Mouse (Mus musculus) liver, embryonic 14.5 days (tissue): Measurements from ENCODE around the gene Ccdc171. TPM values are rescaled to one million over a fixed set of nuclear protein-coding genes. Genes with fewer than 3 reads are reported as not detected.

Source experiments
- ATAC-seq: fragments of 200-750 bp; cut with Nextera tagmentation; 2 replicates; pipeline ENCODE4 v1.8.0; 2017; ENCODE audit warnings: moderate number of reproducible peaks, mild to moderate bottlenecking, moderate library complexity; ENCODE audit not compliant: insufficient read depth
- DNase-seq, 3 experiments: peaks; one replicate each; pipeline ENCODE4 v3.0.0-alpha.2; 2012 to 2013; ENCODE audit warnings: low read depth in 3 of 3, low spot score in 3 of 3
- H3K27ac ChIP-seq: fragments of 300-500 bp; sonication (generic); 2 replicates; pipeline ENCODE4 v1.5.1; 2014; ENCODE audit warnings: moderate library complexity, mild to moderate bottlenecking, control low read depth, inconsistent platforms
- H3K27me3 ChIP-seq: fragments of 300-500 bp; sonication (generic); 2 replicates; pipeline ENCODE4 v1.6.1; 2014; ENCODE audit warnings: mild to moderate bottlenecking, low read length, moderate library complexity; ENCODE audit not compliant: control insufficient read depth, insufficient read depth
- H3K36me3 ChIP-seq: fragments of 300-500 bp; sonication (generic); replicated peaks from 2 replicates; pipeline ENCODE4 v1.6.1; 2014; ENCODE audit warnings: low read depth; ENCODE audit not compliant: control insufficient read depth, insufficient read depth
- H3K4me1 ChIP-seq, 2 experiments: fragments of 200-500 bp in 1 of 2; fragments of 300-500 bp in 1 of 2; sonication (generic) in 1 of 2; replicated peaks; 2 replicates each; pipeline ENCODE4 v1.6.1; 2012 to 2014; ENCODE audit warnings: antibody characterized with exemption in 1 of 2, inconsistent platforms in 1 of 2, low read length in 1 of 2; ENCODE audit not compliant: control insufficient read depth in 2 of 2, insufficient read depth in 2 of 2
- H3K4me2 ChIP-seq: fragments of 300-500 bp; sonication (generic); 2 replicates; pipeline ENCODE4 v1.6.1; 2014; ENCODE audit warnings: low read depth, mild to moderate bottlenecking, control low read depth, moderate library complexity
- H3K4me3 ChIP-seq, 2 experiments: fragments of 200-500 bp in 1 of 2; fragments of 300-500 bp in 1 of 2; sonication (generic) in 1 of 2; 2 replicates each; pipeline ENCODE4 v1.5.1; 2012 to 2014; ENCODE audit warnings: low read depth in 2 of 2, low read length in 2 of 2, mild to moderate bottlenecking in 2 of 2, control low read depth in 1 of 2, inconsistent platforms in 1 of 2, moderate library complexity in 1 of 2; ENCODE audit not compliant: insufficient read depth in 1 of 2
- H3K9ac ChIP-seq: fragments of 300-500 bp; sonication (generic); replicated peaks from 2 replicates; pipeline ENCODE4 v1.6.1; 2014; ENCODE audit warnings: mild to moderate bottlenecking, control low read depth, moderate library complexity
- H3K9me3 ChIP-seq: fragments of 300-500 bp; sonication (generic); 2 replicates; pipeline ENCODE4 v1.6.1; 2016; ENCODE audit warnings: low read length, mixed read lengths; ENCODE audit not compliant: control insufficient read depth
- CTCF ChIP-seq: IDR thresholded peaks from 2 replicates; pipeline ENCODE4 v1.5.1; 2016; ENCODE audit warnings: antibody characterized with exemption, low read depth, control low read depth
- EP300 ChIP-seq: IDR thresholded peaks from 2 replicates; pipeline ENCODE4 v1.6.1; 2016; ENCODE audit warnings: antibody characterized with exemption, low read depth
- WGBS: fragments of 180-500 bp; shearing (Covaris S2); extraction: QIAGEN DNeasy Blood & Tissue Kit; methylation state at CpG from one replicate; pipeline ENCODE4 v1.1.7; 2014; ENCODE audit not compliant: insufficient replicate concordance; 5-methylcytosine and 5-hydroxymethylcytosine counted together
- polyA plus RNA-seq, 2 experiments: library from polyadenylated mRNA; depleted of rRNA in 1 of 2; stranded (reverse) in 1 of 2; unstranded in 1 of 2; fragments of >200 nt; fragmentation: Nextera tagmentation in 1 of 2; extraction: Ambion mirVana in 1 of 2; gene quantifications; 2 replicates each; pipeline versions ENCODE4 v1.2.1 to v1.2.3; 2012 to 2014

The Ccdc171 gene
- polyA plus RNA-seq, 2 experiments: 0.77 to 0.89 TPM

GRCm38 (mm10) chr4:83739891-83740277, 214.5 kb downstream of the Ccdc171 start:
- ATAC-seq: no peak
- DNase-seq: no peak
- Histone ChIP-seq H3K36me3 (no peaks in the 10 kb centered on the region), H3K9ac (no peak overlapping the region), H3K9me3 (no peaks in the 10 kb centered on the region), H3K4me2 (no peak overlapping the region), H3K27ac (no peak overlapping the region), H3K4me3 (no peak overlapping the region), H3K27me3 (no peaks in the 10 kb centered on the region), H3K4me1 (no peaks in the 10 kb centered on the region)
- no peak for TF ChIP-seq CTCF
- TF ChIP-seq EP300: no peak
- WGBS: 44% methylated on average over 4 of the region's 4 CpGs

GRCm38 (mm10) chr4:83742806-83743460, 217.6 kb downstream of the Ccdc171 start:
- H3K27ac ChIP-seq: no peak overlapping the region
- H3K36me3 ChIP-seq: no peaks in the 10 kb centered on the region
- no peak overlapping the region for H3K4me3 ChIP-seq
- H3K9me3 ChIP-seq: no peaks in the 10 kb centered on the region
- no peak overlapping the region for H3K9ac ChIP-seq
- WGBS: 71% methylated on average over 12 of the region's 12 CpGs
- H3K27me3 ChIP-seq: no peaks in the 10 kb centered on the region
- ATAC-seq (no peak), DNase-seq (no peak)
- H3K4me1 ChIP-seq: no peaks in the 10 kb centered on the region
- no peak overlapping the region for H3K4me2 ChIP-seq
- TF ChIP-seq EP300 (no peak), CTCF (no peak)

- 74% methylated on average over 6 of the region's 6 CpGs for WGBS
These were observed 249.8 kb downstream of the Ccdc171 start for GRCm38 (mm10) chr4:83775136-83775535.

GRCm38 (mm10) chr4:83780044-83780443, 254.7 kb downstream of the Ccdc171 start:
- 71% methylated on average over 4 of the region's 4 CpGs for WGBS
- Histone ChIP-seq H3K4me1 (no peaks in the 10 kb centered on the region), H3K27me3 (no peaks in the 10 kb centered on the region), H3K4me3 (no peak overlapping the region), H3K4me2 (no peak overlapping the region), H3K9ac (no peak overlapping the region), H3K9me3 (no peaks in the 10 kb centered on the region), H3K36me3 (no peaks in the 10 kb centered on the region), H3K27ac (no peak overlapping the region)
- DNase-seq: no peak
- TF ChIP-seq EP300: no peak
- no peak for TF ChIP-seq CTCF
- ATAC-seq: no peak

More at GRCm38 (mm10) chr4:83775136-83775535, 249.8 kb downstream of the Ccdc171 start:
- DNase-seq: no peak
- Histone ChIP-seq H3K4me1 (no peaks in the 10 kb centered on the region), H3K4me2 (no peak overlapping the region), H3K4me3 (no peak overlapping the region), H3K9ac (no peak overlapping the region), H3K36me3 (no peaks in the 10 kb centered on the region), H3K9me3 (no peaks in the 10 kb centered on the region), H3K27ac (no peak overlapping the region), H3K27me3 (no peaks in the 10 kb centered on the region)
- TF ChIP-seq EP300 (no peak), CTCF (no peak)
- ATAC-seq: no peak

GRCm38 (mm10) chr4:83785115-83785514, 259.8 kb downstream of the Ccdc171 start:
- H3K4me1 ChIP-seq: no peaks in the 10 kb centered on the region
- no peaks in the 10 kb centered on the region for H3K9me3 ChIP-seq
- TF ChIP-seq CTCF: no peak
- TF ChIP-seq EP300: no peak
- H3K27me3 ChIP-seq: no peaks in the 10 kb centered on the region
- no peak overlapping the region for H3K4me2 ChIP-seq
- H3K4me3 ChIP-seq: no peak overlapping the region
- no peak overlapping the region for H3K27ac ChIP-seq
- DNase-seq (no peak), ATAC-seq (no peak)
- H3K36me3 ChIP-seq: no peaks in the 10 kb centered on the region
- WGBS: 28% methylated on average over 2 of the region's 2 CpGs
- H3K9ac ChIP-seq: no peak overlapping the region
